Mouse (Mus musculus) brain, embryonic 18.5 days (tissue): ENCODE results near the gene Cant1.

Experiments used
- DNase-seq: peaks from one replicate; pipeline ENCODE4 v3.0.0-alpha.2; 2012; ENCODE audit warnings: low read depth, low spot score

Gene Cant1

DNA sequence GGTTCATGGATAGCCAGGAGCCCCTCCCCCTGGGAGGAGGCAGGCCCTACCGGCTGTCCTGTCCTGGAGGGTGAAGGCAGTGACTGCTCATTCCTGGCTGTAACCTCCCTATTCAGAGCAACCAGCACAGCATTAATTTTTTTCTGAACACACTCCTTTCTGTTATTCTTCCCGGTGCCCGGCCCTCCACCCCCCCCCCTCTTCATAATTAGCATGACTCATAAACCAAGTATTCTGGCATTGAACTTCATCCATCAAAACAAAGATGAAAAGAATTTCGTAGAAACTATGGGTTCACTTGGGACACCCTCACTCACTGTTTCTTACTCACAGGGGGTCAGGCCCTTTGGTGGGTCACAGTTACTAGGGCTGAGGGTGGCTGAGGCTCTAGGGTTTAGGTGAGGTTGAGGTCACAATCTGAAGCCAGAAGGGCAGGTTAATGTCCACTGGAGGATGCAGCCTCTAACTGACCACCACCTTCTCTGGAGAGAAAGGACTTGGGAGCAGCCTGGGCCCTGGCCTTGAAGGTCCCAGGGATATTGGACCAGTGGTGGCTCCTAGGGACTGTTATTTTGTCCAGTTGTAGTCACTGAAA, 11.5 kb upstream of the Cant1 start:
- DNase-seq = no peak

DNA sequence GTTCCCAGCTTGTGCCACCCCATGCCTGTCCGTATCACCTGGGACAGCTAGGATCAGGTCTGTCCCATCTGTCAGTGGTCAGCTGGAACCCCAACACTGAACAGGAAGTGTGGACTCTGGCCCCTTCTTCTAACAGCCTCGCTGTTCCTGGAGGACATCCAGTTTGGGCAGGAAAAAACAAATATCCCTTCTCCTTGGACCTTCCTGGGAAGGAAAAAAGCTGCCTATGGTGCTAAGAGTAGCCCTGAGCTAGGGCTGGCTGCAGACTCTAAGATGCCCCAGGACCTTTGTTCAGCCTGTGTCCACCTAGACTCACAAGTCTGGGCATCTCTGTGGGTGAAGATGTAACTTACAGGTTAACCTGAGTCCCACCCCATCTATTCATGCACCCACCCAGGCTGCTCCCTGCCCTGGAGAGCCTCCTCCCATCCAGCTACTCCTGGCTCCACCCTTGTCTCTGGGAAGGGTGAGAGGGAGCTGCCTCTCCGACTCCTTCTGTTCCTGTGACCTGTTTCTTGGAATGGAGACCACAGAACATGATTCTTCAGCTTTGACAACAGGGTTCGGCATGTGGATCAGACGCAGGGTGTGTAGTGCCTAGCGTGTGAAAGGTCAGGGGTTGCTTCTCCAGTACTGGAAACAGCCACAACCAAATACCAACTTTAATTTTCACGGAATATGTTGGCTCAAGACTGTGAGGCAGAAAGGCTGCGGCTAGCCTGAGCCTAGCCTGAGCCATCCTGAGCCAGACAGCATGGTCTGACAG, 10.2 kb upstream of the Cant1 start:
- DNase-seq = no peak

DNA sequence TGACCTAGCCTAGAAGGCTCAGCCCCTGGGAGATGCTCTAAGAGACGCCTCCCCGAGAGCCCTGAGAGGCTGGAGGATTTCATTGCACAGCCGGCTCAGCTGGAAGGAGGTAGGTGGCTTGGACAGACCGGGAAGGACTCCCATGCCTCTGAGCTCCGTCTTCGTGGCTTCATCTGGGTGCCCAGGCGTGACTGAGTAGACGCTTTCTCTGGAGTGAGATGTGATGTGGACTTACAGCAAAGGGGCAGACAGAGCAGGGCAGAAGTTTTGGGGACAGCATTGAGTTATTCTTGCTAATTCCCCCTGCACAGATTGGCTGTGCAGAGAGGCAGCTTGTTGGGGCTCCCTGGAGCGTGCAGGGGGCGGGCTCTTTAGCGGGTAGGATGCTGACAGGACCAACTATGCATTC, 9.6 kb upstream of the Cant1 start:
- DNase-seq = no peak

DNA sequence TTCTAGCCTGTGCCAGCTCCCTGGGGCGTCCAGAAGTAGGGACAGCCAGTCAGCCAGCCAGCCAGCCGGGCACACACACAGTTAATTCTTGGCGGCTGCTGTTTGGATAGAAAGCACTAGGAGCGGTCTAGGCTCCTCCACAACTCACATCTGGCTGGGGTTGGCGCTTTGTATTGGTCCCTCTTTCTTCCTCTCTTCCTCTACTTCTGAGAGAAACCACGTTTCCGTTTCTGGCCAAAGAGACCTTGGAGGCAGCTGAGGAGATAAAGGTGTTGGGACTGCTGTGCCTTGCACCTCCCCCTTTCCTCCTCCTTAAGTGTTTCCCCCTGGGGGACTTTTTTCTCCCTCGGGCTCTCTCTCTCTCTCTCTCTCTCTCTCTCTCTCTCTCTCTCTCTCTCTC, 9.1 kb upstream of the Cant1 start, which contains the start of gene C1qtnf1:
TSS of gene C1qtnf1 (plus strand) at position 218 of the 400 bp plus-strand sequence.
- no peak for DNase-seq

DNA sequence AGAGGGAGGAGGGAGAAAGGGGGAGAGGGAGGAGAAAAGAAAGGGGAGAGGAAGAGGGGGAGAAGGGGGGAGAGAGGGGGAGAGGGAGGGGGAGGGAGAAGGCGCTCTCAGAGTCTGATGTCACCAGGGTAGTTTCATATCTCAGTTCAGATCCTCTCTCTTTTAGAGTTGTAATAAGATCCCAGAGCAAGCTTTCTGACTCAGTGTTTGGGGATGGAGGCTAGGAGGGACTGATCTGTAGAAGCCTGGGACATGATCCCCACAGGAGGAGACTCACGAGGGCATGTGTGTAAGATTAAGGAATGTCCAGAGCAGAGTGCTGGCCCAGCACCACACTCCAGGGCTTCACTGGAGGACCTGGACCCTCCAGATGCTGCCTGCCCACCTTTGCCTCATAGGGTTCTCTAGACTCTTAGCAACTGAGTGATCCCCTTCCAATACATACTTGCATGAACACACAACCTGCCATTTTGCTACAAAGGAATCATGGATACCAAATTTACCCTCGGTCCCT, 8.4 kb upstream of the Cant1 start:
- DNase-seq = no peak

DNA sequence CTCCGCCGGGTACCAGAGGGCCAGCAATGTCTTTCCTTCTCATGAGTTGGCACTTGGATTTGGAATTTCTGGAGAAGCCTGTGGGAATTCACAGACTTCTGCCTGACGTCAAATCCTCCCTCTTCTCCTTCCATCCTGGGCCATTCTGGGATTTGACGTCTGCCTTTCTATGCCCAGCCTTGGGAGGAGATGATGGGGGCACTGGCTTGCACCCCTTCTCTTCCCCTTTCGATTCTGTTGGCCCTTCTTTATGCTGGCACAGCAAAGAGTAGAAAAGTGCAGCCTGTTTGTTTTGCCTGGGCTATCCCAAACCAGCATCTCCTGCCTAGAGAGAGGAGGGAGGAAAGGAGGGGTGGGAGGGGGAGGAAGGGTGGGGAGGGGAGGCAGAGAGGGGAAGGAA, 7.9 kb upstream of the Cant1 start:
- DNase-seq = no peak

DNA sequence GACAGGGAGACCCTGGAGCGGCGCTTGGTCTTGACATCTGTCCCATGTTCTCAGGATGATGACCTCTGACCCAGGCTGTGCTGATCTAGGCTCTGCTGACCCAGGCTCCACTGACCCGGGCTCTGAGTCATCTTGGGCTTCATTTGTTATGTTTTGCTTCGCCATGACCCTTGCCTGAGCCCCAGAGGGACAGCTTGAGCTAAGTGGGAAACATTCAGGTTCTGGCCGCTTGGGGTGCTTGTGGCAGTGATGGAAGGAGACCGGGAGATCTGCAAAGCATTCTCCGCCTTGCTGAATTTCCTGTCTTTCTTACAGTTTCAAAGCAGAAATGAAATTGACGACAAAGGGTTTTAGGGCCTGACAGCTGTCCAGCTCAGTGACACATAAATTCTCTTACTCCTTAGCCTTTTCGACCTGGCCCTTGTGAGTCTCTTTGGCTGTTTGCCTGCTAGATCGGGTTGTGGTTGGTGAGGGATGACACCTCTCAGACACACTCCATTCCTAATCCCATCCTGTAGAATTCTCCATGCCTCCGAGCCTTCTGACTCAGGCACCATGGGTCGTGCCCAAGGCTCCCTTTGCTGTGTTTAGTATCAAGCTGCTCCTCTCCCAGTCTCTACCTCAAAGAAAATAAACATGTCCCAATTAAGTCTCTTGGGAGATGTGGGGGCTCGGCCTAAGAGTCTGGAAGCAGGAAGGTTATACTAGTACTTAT, 5.9 kb upstream of the Cant1 start:
- no peak for DNase-seq

DNA sequence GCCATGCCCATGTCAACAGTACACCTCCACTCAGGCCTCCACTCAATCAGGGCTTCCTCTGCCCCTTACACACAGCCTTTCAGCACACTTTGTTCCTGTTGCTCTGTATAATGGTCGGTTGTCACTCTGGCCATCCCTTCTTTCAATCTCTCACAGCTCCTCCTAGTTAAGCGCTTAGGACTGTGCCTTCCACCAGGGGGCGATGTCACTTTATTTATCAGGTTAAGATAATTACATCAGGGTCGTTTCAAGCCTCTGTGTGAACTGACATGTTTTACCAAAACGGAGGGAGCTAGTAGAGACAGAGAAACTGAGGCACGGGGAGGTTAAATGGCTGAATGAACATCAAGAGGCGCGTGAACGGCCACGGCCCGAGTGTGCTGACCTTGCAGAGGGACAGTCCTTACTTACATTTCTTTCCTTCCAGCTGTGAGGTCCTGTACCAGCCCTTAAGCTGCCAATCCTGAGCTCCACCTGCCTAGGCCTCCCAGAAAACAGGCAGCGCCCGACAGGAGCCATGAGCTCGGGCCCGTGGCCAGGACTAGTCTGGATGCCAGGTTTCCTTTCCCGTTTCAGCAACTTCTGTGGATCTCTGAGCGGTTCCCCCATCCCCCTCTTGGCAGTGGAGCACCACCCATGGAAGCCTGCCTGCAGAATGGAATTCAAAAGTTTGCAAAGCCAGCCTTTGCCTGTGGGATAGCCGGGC, 4.5 kb upstream of the Cant1 start:
- DNase-seq = no peak

DNA sequence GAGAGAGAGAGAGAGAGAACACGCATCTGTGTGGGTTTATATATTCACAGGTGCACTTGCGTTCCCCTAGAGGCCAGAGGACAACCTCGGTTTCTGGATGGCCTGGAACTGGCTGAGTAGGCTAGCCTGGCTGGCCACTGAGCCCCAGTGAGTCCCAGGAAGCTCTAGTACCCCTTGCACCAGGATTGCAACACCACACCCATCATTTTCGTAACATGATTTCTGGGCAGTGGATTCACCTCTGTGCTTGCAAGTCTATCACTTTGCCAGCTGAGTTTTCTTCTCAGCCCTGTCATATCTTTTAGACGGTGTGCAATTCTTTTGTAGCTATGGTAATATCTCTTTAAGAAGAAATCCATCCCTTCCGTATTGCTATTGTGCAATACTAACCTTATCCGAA, 1.4 kb upstream of the Cant1 start:
- no peak for DNase-seq

DNA sequence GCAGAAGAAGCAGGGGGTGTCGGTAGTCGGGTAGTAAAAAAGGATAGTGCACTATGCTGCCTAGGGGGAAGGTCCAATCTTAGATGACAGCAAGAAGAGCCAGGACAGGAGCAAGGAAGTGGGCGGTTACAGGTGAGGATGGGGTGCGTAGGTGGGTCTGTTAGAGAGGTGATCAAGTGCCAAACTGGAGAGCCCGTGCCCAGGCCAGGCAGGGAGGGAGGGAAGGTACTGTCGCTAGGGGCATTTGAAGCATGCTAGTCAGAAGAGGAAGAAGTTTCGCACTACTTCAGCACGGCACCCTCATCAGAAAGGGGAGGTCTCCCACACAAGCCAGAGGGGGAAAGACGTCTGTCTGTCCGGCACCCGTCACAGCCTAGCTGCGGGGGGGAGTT, 448 bp downstream of the Cant1 start:
- DNase-seq = no peak

DNA sequence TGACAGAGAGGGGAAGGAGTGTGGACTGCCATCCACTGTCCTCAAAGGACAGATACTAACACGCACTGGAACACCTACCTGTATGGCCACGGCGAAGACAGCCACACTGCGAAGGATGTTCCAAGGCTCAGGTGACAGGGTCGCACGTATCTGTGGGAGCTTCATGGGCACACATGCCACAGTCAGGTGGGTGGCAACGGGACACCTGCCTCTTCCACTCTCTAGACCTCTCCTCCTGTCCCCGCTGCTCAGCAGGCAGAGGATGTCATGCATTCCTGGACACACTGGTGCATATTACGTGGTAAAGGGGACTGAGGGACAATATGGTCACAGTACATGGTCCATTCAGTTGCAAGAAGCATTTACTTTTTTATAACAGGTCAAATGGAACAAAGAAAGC, 1.4 kb downstream of the Cant1 start:
- DNase-seq = no peak

DNA sequence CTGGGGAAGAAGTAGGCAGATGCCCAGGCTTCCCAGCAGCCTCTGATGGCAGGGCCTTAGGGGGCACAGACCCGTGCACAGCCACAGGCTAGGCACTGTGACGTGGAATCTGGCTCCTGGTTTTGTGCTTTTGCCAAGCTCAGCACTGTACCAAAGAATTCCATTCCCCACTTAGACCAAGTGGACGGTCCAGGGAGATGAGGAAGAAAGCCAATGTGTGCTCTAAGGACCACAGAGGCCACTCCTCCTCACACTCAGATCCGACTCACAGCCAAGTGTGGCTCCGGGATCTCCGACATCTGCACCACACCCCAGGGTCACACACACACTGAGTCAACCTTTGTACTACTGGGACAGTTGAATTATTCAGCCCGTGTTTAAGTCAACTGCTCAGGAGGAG, 2.8 kb downstream of the Cant1 start:
- no peak for DNase-seq

DNA sequence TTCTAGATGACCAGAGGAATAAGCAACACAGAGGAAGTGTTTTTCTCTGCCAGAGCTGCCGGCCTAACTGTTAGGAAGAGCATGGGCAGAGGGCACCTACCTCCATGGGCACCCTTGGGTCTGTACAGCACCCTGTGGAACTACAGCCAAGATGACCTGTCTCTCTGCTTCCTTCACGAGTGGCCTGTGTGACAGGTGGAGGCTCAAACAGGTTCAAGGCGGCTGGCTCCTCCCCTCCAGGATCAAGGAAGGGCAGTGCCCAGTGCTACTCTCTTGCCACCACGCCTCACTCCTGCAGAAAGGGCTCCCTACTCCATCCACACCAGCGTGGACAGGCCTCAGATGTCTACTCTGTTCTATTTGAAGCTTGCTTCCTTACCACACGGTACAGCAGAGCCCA, 3.3 kb downstream of the Cant1 start:
- DNase-seq = no peak

DNA sequence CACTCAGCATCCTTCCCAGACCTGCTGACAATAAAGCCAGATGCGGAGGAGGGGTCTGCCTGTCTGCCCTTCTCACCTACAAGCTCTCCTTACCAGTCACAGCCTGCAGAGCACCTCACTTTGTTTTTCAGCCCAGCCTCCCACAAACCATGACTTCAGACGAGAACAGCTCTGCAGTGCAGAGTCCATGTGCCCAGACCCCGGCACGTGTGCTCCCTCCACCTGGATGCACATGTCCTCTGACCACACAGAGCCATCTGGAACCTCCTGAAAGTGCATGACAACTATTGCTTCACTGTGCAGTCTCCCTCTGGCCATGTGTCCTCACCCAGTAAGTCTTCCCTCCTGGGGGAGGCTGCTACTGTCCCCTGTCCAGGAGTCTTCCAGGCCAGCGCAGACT, 4.6 kb downstream of the Cant1 start:
- DNase-seq = no peak

DNA sequence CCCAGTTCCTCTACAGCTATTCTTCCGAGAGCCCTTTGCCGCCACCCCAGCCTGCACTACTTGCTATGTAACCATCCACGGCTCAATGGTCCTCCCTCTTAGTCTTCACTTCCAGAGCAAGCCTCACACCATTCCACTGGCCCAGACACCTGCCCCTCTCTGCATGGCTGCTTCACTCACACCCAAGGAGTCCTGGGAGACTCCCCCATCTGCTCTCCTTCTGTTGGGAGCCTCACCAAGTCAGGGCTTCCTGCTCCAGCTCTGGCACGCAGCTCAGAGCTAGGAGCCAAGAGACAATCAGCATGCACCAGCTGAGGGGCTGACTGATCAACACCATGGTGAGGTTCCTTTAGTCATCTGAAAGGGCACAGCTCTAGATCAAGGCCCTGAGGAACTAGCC, 5.8 kb downstream of the Cant1 start:
- no peak for DNase-seq

DNA sequence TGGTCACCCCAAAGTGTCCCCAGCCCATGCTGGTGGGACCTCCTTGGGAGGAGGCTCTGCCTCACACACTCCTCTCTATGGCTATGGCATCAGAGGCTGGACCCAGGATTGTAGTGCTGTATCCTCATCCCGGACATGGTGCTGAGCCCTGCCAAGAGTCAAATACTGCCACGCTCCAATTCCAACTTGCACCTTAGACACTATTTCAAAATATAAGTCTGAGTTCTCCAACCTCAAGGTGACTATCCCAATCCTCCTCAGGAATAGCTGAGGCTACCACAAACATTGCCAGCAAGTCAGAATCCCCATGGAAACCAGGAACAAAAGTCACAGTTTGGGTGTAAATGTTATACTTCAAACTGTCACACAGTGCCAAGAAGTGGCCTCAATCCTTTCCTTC, 6.3 kb downstream of the Cant1 start:
- DNase-seq = no peak

DNA sequence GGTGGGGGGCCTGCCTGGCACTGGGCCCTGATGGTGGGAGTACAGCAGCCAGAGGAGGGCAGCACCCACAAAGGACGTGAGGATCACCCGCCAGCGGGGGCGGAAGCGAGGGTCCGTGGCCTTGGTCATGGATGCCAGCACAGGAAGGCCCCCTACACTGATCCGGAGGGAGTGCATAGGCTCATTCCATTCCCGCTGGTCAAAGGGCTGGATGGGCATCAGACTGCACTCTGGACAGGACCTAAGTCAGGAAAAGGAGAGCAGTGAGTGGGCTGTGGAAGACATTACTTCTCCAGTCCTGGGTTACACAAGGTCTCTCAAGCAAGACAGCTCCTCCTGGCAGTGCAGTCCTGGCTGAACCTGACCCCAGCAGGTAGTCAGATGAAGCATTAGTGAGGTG, 7.6 kb downstream of the Cant1 start:
- no peak for DNase-seq

DNA sequence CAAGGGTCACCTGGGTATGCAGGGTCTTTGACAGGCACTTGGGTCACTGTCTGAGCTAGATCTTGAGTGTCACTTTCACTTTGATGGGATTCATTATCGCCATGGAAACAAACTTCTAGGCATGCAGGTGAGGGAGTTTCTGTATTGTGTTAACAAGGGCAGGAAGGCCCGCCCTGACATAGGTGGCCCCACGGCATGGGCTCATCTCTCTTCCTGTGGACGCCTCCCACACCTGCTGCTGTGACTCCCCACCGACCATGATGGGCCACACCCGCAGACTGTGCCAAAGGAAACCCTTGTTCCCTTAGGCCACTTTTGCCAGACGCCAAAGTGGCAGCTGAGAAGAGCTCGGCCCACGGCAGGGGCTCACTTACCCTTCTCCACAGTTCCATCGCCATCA, 8.4 kb downstream of the Cant1 start:
- no peak for DNase-seq

DNA sequence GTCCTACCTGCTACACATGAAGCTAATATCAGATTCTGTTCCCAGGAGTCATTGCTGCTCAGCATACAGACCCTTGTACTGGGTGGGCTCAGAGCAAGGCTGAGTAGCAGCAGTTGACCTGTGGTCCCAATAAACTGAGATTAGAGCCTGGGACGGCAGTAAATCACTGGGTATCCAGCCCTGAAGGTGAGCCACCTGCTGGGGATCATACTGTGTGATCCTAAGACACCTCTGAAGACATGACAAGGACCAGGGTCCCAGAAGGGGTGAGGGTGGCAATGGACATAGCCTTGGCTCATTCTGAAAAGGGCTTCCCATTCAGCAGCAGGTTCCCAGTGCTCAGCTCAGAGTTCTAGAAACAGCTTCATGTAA, 8.8 kb downstream of the Cant1 start:
- DNase-seq = no peak

DNA sequence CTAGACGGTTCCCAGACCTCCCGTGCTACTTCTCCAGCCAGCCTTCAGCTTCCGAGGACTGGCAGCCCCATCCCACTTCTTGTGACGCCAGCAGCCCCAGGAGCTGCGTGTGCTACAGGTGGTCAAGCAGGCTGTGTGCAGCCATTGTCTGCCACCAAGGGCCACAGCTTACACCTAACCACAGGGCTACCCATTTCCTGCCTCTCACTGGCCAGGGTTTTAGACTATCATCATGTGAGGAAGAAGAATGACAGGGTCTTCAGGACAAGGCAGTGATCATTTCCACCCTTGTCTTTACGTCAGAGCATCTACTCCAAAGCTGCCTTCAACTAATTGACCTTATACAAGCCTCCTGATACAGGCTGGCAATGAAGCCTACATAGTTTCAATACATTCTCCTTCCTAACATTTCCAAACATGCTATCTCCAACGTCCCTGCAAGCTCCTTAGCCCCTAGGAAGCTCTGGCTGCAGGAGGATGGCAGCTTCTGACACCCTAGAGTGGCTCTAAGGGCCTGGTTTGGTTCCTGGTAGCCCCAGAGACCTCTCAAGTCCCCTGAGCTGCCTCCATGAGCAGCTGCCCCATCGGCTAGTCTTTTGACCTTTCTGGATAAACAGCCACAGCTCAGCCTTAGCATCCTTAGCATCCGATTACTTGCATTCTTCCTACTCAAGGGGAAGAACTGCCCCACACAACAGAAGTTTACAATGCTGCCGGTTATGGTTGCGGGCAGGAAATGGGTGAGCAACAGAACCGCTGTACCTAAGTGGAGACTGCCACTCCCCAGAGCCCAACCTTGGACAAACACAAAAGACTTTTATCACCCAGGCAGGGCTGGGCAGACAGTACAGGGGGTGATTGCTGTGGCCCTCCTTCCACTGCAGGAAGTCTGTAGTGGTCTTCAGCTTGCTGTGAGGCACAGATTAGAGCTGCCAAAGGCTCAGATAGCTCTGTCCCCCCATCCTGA, 9.5 kb downstream of the Cant1 start:
- no peak for DNase-seq
